Mouse (Mus musculus) neural tube, embryonic 15.5 days (tissue): ENCODE measurements around the gene Cox8a. TPM values are rescaled to one million over a fixed set of nuclear protein-coding genes. Genes with fewer than 3 reads are reported as not detected.

Experiments
- ATAC-seq: fragments of 200-750 bp; cut with Nextera tagmentation; 2 replicates; pipeline ENCODE4 v1.8.0; 2017; ENCODE audit warnings: mild to moderate bottlenecking, moderate TSS enrichment, moderate library complexity; ENCODE audit not compliant: low FRiP score
- H3K27ac ChIP-seq: fragments of 300-500 bp; sonication (generic); replicated peaks from 2 replicates; pipeline ENCODE4 v1.5.1; 2015; ENCODE audit warnings: mild to moderate bottlenecking, inconsistent platforms
- H3K27me3 ChIP-seq: fragments of 300-500 bp; sonication (generic); replicated peaks from 2 replicates; pipeline ENCODE4 v1.6.1; 2015; ENCODE audit warnings: inconsistent platforms
- H3K36me3 ChIP-seq: fragments of 300-500 bp; sonication (generic); 2 replicates; pipeline ENCODE4 v1.6.1; 2015; ENCODE audit warnings: inconsistent platforms
- H3K4me1 ChIP-seq: fragments of 300-500 bp; sonication (generic); 2 replicates; pipeline ENCODE4 v1.6.1; 2015; ENCODE audit warnings: inconsistent platforms
- H3K4me2 ChIP-seq: fragments of 300-500 bp; sonication (generic); 2 replicates; pipeline ENCODE4 v1.6.1; 2015; ENCODE audit warnings: inconsistent platforms, mild to moderate bottlenecking, moderate library complexity
- H3K4me3 ChIP-seq: fragments of 300-500 bp; sonication (generic); replicated peaks from 2 replicates; pipeline ENCODE4 v1.5.1; 2015; ENCODE audit warnings: mild to moderate bottlenecking, inconsistent platforms
- H3K9ac ChIP-seq: fragments of 300-500 bp; sonication (generic); replicated peaks from 2 replicates; pipeline ENCODE4 v1.6.1; 2015; ENCODE audit warnings: mild to moderate bottlenecking, inconsistent platforms
- H3K9me3 ChIP-seq: fragments of 300-500 bp; sonication (generic); replicated peaks from 2 replicates; pipeline ENCODE4 v1.6.1; 2016; ENCODE audit warnings: inconsistent platforms
- WGBS: fragments of 180-500 bp; shearing (Covaris S2); methylation state at CpG from one replicate; pipeline ENCODE4 v1.1.7; 2015; ENCODE audit warnings: mixed read lengths; 5-methylcytosine and 5-hydroxymethylcytosine counted together
- polyA plus RNA-seq: library from polyadenylated mRNA; unstranded; fragments of >200 nt; fragmentation: Nextera tagmentation; extraction: Ambion mirVana; gene quantifications from 2 replicates; pipeline ENCODE4 v1.2.1, GENCODE M21; 2015

Cox8a gene
- polyA plus RNA-seq, 1 experiment from 2014 or later: 1,254 TPM

DNA sequence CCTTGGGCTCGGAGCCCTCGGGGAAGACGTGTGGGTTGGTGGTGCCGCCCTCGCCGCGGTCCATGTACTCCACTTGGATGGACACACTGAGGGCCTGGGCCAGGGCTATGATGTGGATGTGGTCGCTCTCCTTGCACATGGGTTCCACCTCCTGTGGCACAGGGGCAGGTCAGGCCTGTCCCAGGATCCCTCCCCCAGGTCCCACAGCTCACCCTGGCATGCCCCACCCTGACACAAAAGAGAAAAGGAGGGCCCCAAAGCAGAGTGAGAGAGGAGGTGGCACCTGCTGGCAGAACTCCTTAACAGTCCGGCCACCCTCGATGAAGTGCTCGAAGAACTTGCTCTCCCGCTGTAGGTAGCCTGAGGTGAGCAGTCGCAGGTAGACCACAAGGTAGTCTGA lies 18.3 kb downstream of the Cox8a start:
- Histone ChIP-seq H3K4me1 (peaks cover 25% of the 10 kb centered on the region), H3K36me3 (peaks cover 66% of the 10 kb centered on the region)
- 94% methylated on average over 13 of the region's 13 CpGs for WGBS

GRCm38 (mm10) chr19:7197445-7197844 lies 20.0 kb downstream of the Cox8a start:
- Histone ChIP-seq H3K4me3 (no peak overlapping the region), H3K9me3 (no peaks in the 10 kb centered on the region), H3K27ac (no peak overlapping the region), H3K9ac (no peak overlapping the region), H3K4me1 (peaks cover 23% of the 10 kb centered on the region), H3K36me3 (peaks cover 49% of the 10 kb centered on the region), H3K27me3 (peaks cover 3% of the 10 kb centered on the region; the same call in 1 of the 2 replicates), H3K4me2 (no peak overlapping the region)
- ATAC-seq: peak; percentile 39; the same call in 1 of the 2 replicates
- WGBS: 81% methylated on average over 9 of the region's 9 CpGs

More for the DNA sequence above, 18.3 kb downstream of the Cox8a start:
- H3K27ac ChIP-seq: no peak overlapping the region
- H3K9ac ChIP-seq: no peak overlapping the region
- no peak overlapping the region for H3K4me3 ChIP-seq
- no peak for ATAC-seq
- no peak overlapping the region for H3K4me2 ChIP-seq
- no peaks in the 10 kb centered on the region for H3K9me3 ChIP-seq
- peaks cover 3% of the 10 kb centered on the region; the same call in 1 of the 2 replicates for H3K27me3 ChIP-seq

DNA sequence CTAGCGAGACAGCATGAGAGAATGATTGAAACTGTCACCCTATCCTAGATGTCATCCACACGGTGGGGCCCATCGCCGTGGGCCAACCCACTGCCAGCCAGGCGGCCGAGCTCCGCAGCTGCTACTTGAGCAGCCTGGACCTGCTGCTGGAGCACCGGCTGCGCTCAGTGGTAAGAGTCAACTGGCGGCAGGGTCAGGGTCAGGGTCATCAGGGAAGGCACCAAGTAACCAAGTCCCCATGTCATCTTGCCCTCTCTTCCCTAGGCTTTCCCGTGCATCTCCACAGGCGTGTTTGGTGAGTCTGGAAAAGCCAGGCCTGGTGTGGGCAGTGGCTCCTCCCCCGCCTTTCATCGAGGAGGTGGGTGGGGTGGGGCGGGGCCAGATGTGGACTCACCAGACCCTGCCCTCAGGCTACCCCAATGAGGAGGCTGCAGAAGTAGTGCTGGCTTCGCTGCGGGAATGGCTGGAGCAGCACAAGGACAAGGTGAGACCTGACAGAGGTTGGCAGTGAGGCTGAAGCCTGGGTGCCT lies 20.6 kb downstream of the Cox8a start:
- 9% methylated on average over 17 of the region's 17 CpGs for WGBS
- ATAC-seq: peak; percentile 12; the same call in 1 of the 2 replicates

GRCm38 (mm10) chr19:7195900-7196728 lies 21.3 kb downstream of the Cox8a start:
- Histone ChIP-seq H3K27me3 (peaks cover 3% of the 10 kb centered on the region; the same call in 1 of the 2 replicates), H3K9me3 (no peaks in the 10 kb centered on the region), H3K4me3 (no peak overlapping the region), H3K4me1 (peaks cover 28% of the 10 kb centered on the region), H3K9ac (no peak overlapping the region), H3K27ac (no peak overlapping the region), H3K36me3 (peaks cover 40% of the 10 kb centered on the region), H3K4me2 (no peak overlapping the region)
- ATAC-seq: no peak
- WGBS: 14% methylated on average over 33 of the region's 33 CpGs

More for the DNA sequence above, 20.6 kb downstream of the Cox8a start:
- peaks cover 28% of the 10 kb centered on the region for H3K4me1 ChIP-seq
- H3K9ac ChIP-seq: no peak overlapping the region
- H3K27me3 ChIP-seq: peaks cover 3% of the 10 kb centered on the region; the same call in 1 of the 2 replicates
- H3K27ac ChIP-seq: no peak overlapping the region
- H3K36me3 ChIP-seq: peaks cover 46% of the 10 kb centered on the region
- H3K9me3 ChIP-seq: no peaks in the 10 kb centered on the region
- no peak overlapping the region for H3K4me2 ChIP-seq
- no peak overlapping the region for H3K4me3 ChIP-seq

GRCm38 (mm10) chr19:7192561-7192967 lies 24.9 kb downstream of the Cox8a start:
- Histone ChIP-seq H3K27ac (no peak overlapping the region), H3K4me1 (peaks cover 37% of the 10 kb centered on the region), H3K36me3 (peaks cover 4% of the 10 kb centered on the region; the same call in 1 of the 2 replicates), H3K4me3 (no peak overlapping the region), H3K9me3 (no peaks in the 10 kb centered on the region), H3K9ac (no peak overlapping the region), H3K27me3 (peaks cover 13% of the 10 kb centered on the region), H3K4me2 (no peak overlapping the region)
- WGBS: 21% methylated on average over 2 of the region's 2 CpGs
- no peak for ATAC-seq

DNA sequence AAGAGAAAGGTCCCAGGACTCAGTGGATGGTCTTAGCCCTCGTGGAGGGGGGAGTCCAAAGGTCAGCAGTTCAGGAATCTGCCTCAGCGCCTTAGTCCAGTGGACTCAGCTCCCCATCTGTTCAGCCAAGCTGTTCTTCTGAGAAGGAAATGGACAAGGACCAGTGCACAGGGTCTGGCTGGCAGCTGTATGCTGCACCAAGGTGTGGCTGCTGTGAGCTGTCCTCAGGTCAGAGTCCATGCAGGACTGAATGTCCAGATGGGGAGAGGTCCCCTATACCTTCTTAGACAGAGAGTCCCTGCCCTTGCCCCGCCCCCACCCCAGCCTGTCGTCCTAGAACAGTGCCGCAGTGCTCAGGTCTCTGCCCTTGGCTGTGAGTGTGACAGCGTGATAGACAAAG lies 25.8 kb downstream of the Cox8a start:
- H3K27ac ChIP-seq: no peak overlapping the region
- peaks cover 18% of the 10 kb centered on the region for H3K27me3 ChIP-seq
- H3K9ac ChIP-seq: no peak overlapping the region
- H3K36me3 ChIP-seq: no peaks in the 10 kb centered on the region
- peaks cover 36% of the 10 kb centered on the region for H3K4me1 ChIP-seq
- H3K4me3 ChIP-seq: no peak overlapping the region
- 53% methylated on average over 6 of the region's 6 CpGs for WGBS
- no peak overlapping the region for H3K4me2 ChIP-seq
- ATAC-seq: no peak
- no peaks in the 10 kb centered on the region for H3K9me3 ChIP-seq

- Histone ChIP-seq H3K4me1 (peaks cover 36% of the 10 kb centered on the region), H3K27ac (no peak overlapping the region), H3K9me3 (no peaks in the 10 kb centered on the region), H3K27me3 (peaks cover 19% of the 10 kb centered on the region), H3K36me3 (no peaks in the 10 kb centered on the region), H3K4me3 (no peak overlapping the region), H3K9ac (no peak overlapping the region), H3K4me2 (no peak overlapping the region)
- 37% methylated on average over 5 of the region's 5 CpGs for WGBS
- ATAC-seq: no peak
Observed at GRCm38 (mm10) chr19:7190986-7191385, 26.4 kb downstream of the Cox8a start.

- 78% methylated on average over 4 of the region's 4 CpGs for WGBS
- Histone ChIP-seq H3K4me3 (no peak overlapping the region), H3K27ac (no peak overlapping the region), H3K36me3 (no peaks in the 10 kb centered on the region), H3K27me3 (peaks cover 29% of the 10 kb centered on the region), H3K9ac (no peak overlapping the region), H3K9me3 (no peaks in the 10 kb centered on the region), H3K4me2 (no peak overlapping the region), H3K4me1 (peaks cover 43% of the 10 kb centered on the region)
- no peak for ATAC-seq
Observed at GRCm38 (mm10) chr19:7189026-7189425, 28.4 kb downstream of the Cox8a start.

- Histone ChIP-seq H3K4me1 (peaks cover 43% of the 10 kb centered on the region), H3K27me3 (peaks cover 37% of the 10 kb centered on the region), H3K27ac (no peak overlapping the region), H3K9ac (no peak overlapping the region), H3K36me3 (no peaks in the 10 kb centered on the region), H3K9me3 (no peaks in the 10 kb centered on the region), H3K4me3 (no peak overlapping the region), H3K4me2 (no peak overlapping the region)
- no peak for ATAC-seq
- WGBS: 43% methylated on average over 5 of the region's 5 CpGs
Observed at GRCm38 (mm10) chr19:7187157-7187556, 30.3 kb downstream of the Cox8a start.

DNA sequence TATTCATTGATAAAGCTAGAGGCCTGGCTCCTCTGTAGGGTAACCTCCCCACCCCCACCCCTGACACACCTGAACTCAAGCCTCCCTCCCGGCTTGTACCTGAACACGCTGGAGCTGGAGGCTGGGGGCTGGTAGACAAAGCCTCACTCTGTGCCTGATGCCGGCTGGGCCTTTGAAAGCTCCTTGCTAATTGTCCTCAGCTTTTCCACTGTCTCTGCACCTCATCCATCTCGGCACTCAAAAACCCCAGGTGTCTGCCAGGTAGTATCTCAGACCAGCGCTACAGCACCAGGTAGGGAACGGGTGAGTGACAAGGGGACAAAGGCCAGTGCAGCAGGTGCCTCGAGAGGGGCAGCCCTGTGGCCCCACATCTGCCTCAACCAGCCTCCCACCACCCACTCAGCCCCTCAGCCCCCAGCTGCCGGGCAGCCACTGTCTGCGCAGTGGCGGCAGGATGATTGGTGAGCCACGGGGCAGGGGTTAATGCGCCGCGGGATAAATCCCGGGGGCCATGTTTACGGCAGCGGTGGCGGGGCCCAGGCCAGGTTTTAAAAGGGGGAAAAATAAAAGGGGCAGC lies 31.6 kb downstream of the Cox8a start:
- no peaks in the 10 kb centered on the region for H3K9me3 ChIP-seq
- H3K27ac ChIP-seq: no peak overlapping the region
- H3K4me1 ChIP-seq: peaks cover 50% of the 10 kb centered on the region
- no peak for ATAC-seq
- H3K4me2 ChIP-seq: peak overlapping the region; percentile 13; the same call in 1 of the 2 replicates
- no peak overlapping the region; the same call in 1 of the 2 replicates for H3K9ac ChIP-seq
- WGBS: 6% methylated on average over 18 of the region's 18 CpGs
- H3K36me3 ChIP-seq: no peaks in the 10 kb centered on the region
- peaks cover 38% of the 10 kb centered on the region for H3K27me3 ChIP-seq
- H3K4me3 ChIP-seq: no peak overlapping the region

DNA sequence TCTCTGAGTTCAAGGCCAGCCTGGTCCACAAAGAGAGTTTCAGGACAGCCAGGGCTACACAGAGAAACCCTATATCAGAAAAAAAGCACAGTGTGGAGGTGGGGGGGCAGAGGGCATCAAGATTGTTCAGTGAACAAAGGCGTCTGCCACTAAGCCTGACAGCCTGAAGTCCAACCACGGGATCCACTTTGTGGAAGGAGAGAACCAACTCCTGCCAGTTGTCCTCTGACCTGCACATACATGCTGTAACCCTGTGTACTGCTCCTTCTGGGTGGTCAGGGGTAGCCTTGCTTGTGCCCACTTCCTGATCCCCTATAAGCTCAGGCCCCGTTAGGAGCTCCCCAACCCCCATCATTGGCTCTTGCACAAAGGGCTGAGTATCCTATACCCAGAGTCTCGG lies 32.4 kb downstream of the Cox8a start:
- no peak overlapping the region for H3K4me2 ChIP-seq
- no peak overlapping the region for H3K27ac ChIP-seq
- ATAC-seq: no peak
- H3K9ac ChIP-seq: no peak overlapping the region
- no peak overlapping the region for H3K4me3 ChIP-seq
- peaks cover 56% of the 10 kb centered on the region for H3K4me1 ChIP-seq
- no peaks in the 10 kb centered on the region for H3K9me3 ChIP-seq
- H3K27me3 ChIP-seq: peaks cover 41% of the 10 kb centered on the region
- H3K36me3 ChIP-seq: no peaks in the 10 kb centered on the region
- WGBS: 34% methylated on average over 4 of the region's 4 CpGs

DNA sequence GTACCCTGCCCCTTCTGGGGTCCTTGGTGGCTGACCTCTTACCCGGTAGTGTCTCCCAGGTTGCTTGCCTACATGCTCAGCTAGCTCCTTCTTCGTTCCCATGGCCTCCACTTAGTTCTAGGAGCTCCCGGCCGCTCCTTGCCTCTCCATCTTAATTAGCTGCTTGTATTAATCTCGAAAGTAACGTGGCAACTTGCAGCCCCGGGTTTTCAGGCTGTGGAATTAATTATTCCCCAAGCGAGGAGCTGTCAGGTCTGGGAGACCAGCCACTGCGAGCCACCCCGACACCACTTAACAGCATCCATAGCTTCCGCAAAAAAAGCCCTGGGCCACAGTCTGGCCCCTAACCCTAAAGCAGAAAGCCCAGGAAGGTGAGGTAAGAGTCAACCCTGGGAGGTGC lies 34.0 kb downstream of the Cox8a start:
- WGBS: 43% methylated on average over 11 of the region's 11 CpGs
- Histone ChIP-seq H3K4me3 (no peak overlapping the region), H3K4me1 (peaks cover 51% of the 10 kb centered on the region), H3K4me2 (no peak overlapping the region), H3K9ac (no peak overlapping the region), H3K27me3 (peaks cover 43% of the 10 kb centered on the region), H3K36me3 (no peaks in the 10 kb centered on the region), H3K9me3 (no peaks in the 10 kb centered on the region), H3K27ac (no peak overlapping the region)
- no peak for ATAC-seq
